Mouse (Mus musculus) Patski (cell line): Measurements from ENCODE around the gene Crocc. TPM values are rescaled to one million over a fixed set of nuclear protein-coding genes. Genes with fewer than 3 reads are reported as not detected.

ENCODE experiments used
- ATAC-seq: fragments of 100-300 bp; one replicate; pipeline ENCODE4 v1.8.0; 2021
- CTCF ChIA-PET: fragments of 350-600 bp; sonication (Branson Sonifier 250); formaldehyde crosslinking; loops from one replicate; lab custom pipeline; 2022; ENCODE audit warnings: inconsistent platforms; lab: Charles Lee
- POLR2A ChIA-PET: fragments of 350-600 bp; sonication (Branson Sonifier 250); formaldehyde crosslinking; loops from one replicate; lab custom pipeline; 2022; ENCODE audit warnings: antibody characterized with exemption, inconsistent platforms; lab: Charles Lee
- DNase-seq: peaks from one replicate; pipeline ENCODE4 v3.0.0-alpha.2; 2011; ENCODE audit warnings: low read depth, low spot score
- H3K27me3 ChIP-seq: fragments of 371-371 bp; one replicate; pipeline ENCODE4 v1.5.1; 2021
- CTCF ChIP-seq: fragments of 100-300 bp; IDR thresholded peaks from one replicate; pipeline ENCODE4 v1.5.1; 2021
- in situ Hi-C: fragments of 300-500 bp; cut with MboI; formaldehyde crosslinking; loops from 3 replicates; pipeline ENCODE4 v1.11.1; 2018; ENCODE audit warnings: low pct_unique_long_range_greater_than_20kb, mixed read lengths
- polyA plus RNA-seq: library from polyadenylated mRNA; unstranded; gene quantifications from one replicate; pipeline ENCODE4 v1.2.3, GENCODE M21; 2021

The Crocc gene
- polyA plus RNA-seq, 1 experiment from 2014 or later = 11.9 TPM

GRCm38 (mm10) chr4:140987476-140987875, 72.9 kb downstream of the Crocc start:
- TF ChIP-seq CTCF = no peak
- ChIA-PET CTCF (no interaction called here), POLR2A (no interaction called here)
- no peak for ATAC-seq
- H3K27me3 ChIP-seq = no peaks in the 10 kb centered on the region
- no peak for DNase-seq
- in situ Hi-C loops = no loop called here

GRCm38 (mm10) chr4:140986711-140987395, 73.5 kb downstream of the Crocc start, which contains the start of gene Atp13a2:
Gene Atp13a2 (plus strand): TSS chr4:140986873.
- CTCF ChIA-PET = no interaction called here
- POLR2A ChIA-PET = no interaction called here
- ATAC-seq (peak; percentile 58), DNase-seq (no peak)
- in situ Hi-C loops = no loop called here
- no peak for TF ChIP-seq CTCF
- H3K27me3 ChIP-seq = no peaks in the 10 kb centered on the region

GRCm38 (mm10) chr4:140986024-140986710, 74.2 kb downstream of the Crocc start:
- no peak for DNase-seq
- POLR2A ChIA-PET = no interaction called here
- no peak for ATAC-seq

GRCm38 (mm10) chr4:140984544-140984943, 75.8 kb downstream of the Crocc start:
- no peak for TF ChIP-seq CTCF
- no peak for DNase-seq
- in situ Hi-C loops = loop anchor here (5.0 kb wide), 1 partner anchor 38 kb away; no protein-coding TSS in a partner anchor

More at GRCm38 (mm10) chr4:140986024-140986710, 74.2 kb downstream of the Crocc start:
- TF ChIP-seq CTCF = no peak
- in situ Hi-C loops = no loop called here
- CTCF ChIA-PET = no interaction called here
- no peaks in the 10 kb centered on the region for H3K27me3 ChIP-seq

GRCm38 (mm10) chr4:140983442-140983841, 76.9 kb downstream of the Crocc start:
- CTCF ChIA-PET = interaction anchor here (1.2 to 1.5 kb wide), 2 partner anchors 38 to 48 kb away, joined by 3 to 5 read pairs; no protein-coding TSS in a partner anchor
- in situ Hi-C loops = loop anchor here (5.0 kb wide), 1 partner anchor 39 kb away; no protein-coding TSS in a partner anchor
- DNase-seq (peak; percentile 66), ATAC-seq (peak; percentile 67)
- POLR2A ChIA-PET = interaction anchor here (1.4 kb wide), 1 partner anchor 29 kb away, joined by 3 read pairs; no protein-coding TSS in a partner anchor
- TF ChIP-seq CTCF = no peak
- no peaks in the 10 kb centered on the region for H3K27me3 ChIP-seq

More at GRCm38 (mm10) chr4:140984544-140984943, 75.8 kb downstream of the Crocc start:
- ATAC-seq = no peak
- no peaks in the 10 kb centered on the region for H3K27me3 ChIP-seq
- POLR2A ChIA-PET = interaction anchor here (1.4 kb wide), 1 partner anchor 28 kb away, joined by 3 read pairs; no protein-coding TSS in a partner anchor
- CTCF ChIA-PET = no interaction called here

GRCm38 (mm10) chr4:140982808-140983207, 77.5 kb downstream of the Crocc start:
- no peak for TF ChIP-seq CTCF
- ChIA-PET POLR2A (no interaction called here), CTCF (interaction anchor here (1.2 to 1.5 kb wide), 2 partner anchors 38 to 49 kb away, joined by 3 to 5 read pairs; no protein-coding TSS in a partner anchor)
- H3K27me3 ChIP-seq = no peaks in the 10 kb centered on the region
- ATAC-seq (no peak), DNase-seq (no peak)
- in situ Hi-C loops = loop anchor here (5.0 kb wide), 1 partner anchor 39 kb away; no protein-coding TSS in a partner anchor

GRCm38 (mm10) chr4:140981605-140982004, 78.7 kb downstream of the Crocc start:
- in situ Hi-C loops = loop anchor here (5.0 kb wide), 1 partner anchor 41 kb away; no protein-coding TSS in a partner anchor
- TF ChIP-seq CTCF = no peak

GRCm38 (mm10) chr4:140977886-140978692, 82.3 kb downstream of the Crocc start:
- ATAC-seq (no peak), DNase-seq (no peak)
- TF ChIP-seq CTCF = no peak
- no peaks in the 10 kb centered on the region for H3K27me3 ChIP-seq
- CTCF ChIA-PET = interaction anchor here (1.5 kb wide), 1 partner anchor 10 kb away, joined by 3 read pairs; no protein-coding TSS in a partner anchor
- in situ Hi-C loops = no loop called here
- POLR2A ChIA-PET = no interaction called here

More at GRCm38 (mm10) chr4:140981605-140982004, 78.7 kb downstream of the Crocc start:
- H3K27me3 ChIP-seq = no peaks in the 10 kb centered on the region
- POLR2A ChIA-PET = no interaction called here
- ATAC-seq (no peak), DNase-seq (no peak)
- CTCF ChIA-PET = no interaction called here

- ATAC-seq = no peak
- TF ChIP-seq CTCF = no peak
- CTCF ChIA-PET = interaction anchor here (1.5 kb wide), 1 partner anchor 9 kb away, joined by 3 read pairs; no protein-coding TSS in a partner anchor
- DNase-seq = no peak
- in situ Hi-C loops = no loop called here
- POLR2A ChIA-PET = no interaction called here
- no peaks in the 10 kb centered on the region for H3K27me3 ChIP-seq
Observed at GRCm38 (mm10) chr4:140977278-140977677, 83.1 kb downstream of the Crocc start.

GRCm38 (mm10) chr4:140975356-140975755, 85.0 kb downstream of the Crocc start:
- ATAC-seq (no peak), DNase-seq (no peak)
- POLR2A ChIA-PET = no interaction called here
- no peaks in the 10 kb centered on the region for H3K27me3 ChIP-seq
- CTCF ChIA-PET = interaction anchor here (1.7 kb wide), 1 partner anchor 57 kb away, joined by 5 read pairs; no protein-coding TSS in a partner anchor
- in situ Hi-C loops = no loop called here
- TF ChIP-seq CTCF = no peak
